Mouse (Mus musculus): ENCODE results near the gene Spg11.
"Not testable (repeated sequence)": the region's sequence is repeated elsewhere in the genome, so short reads cannot be mapped to it uniquely, and the experiment has no call there.

The Spg11 gene

DNA sequence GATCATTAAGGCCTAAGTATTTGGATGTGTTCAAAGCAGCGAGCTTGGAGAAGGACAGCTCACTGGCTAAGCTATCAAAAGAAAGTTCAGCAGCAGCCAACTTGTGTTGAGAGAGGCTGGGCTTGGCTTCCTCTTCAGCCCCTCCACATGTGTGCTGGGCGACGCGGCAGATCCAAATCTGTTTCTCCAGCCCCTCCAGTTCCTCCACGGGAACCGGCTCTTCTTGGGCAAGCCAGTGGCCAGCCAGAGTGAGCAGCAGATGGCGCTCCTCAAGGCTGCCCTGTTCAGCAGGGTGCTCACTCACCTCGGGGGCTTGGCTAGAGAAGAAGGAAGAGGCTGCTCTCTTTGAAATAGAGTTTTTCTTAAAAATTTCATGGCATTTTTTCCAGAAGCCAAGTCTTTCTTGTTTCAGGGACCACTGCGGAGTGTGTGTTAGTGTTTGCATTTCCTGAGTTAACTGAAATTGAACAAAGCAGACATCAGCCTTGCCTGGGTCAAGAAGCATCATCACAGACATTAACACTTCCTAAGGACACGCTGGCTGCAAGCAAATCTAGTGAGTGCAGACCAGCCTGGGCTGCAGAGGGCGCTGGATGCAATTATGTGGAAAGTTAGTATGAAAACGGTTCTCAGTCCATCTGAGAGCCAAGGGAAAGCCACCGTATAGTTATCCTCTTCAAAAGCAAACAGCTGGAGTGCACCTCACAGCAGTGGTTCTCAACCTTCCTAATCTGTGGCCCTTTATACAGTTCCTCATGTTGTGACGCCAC is 52.8 kb downstream of the Spg11 start:
- no peak for DNase-seq (ENCODE audit: low read depth, low spot score)

DNA sequence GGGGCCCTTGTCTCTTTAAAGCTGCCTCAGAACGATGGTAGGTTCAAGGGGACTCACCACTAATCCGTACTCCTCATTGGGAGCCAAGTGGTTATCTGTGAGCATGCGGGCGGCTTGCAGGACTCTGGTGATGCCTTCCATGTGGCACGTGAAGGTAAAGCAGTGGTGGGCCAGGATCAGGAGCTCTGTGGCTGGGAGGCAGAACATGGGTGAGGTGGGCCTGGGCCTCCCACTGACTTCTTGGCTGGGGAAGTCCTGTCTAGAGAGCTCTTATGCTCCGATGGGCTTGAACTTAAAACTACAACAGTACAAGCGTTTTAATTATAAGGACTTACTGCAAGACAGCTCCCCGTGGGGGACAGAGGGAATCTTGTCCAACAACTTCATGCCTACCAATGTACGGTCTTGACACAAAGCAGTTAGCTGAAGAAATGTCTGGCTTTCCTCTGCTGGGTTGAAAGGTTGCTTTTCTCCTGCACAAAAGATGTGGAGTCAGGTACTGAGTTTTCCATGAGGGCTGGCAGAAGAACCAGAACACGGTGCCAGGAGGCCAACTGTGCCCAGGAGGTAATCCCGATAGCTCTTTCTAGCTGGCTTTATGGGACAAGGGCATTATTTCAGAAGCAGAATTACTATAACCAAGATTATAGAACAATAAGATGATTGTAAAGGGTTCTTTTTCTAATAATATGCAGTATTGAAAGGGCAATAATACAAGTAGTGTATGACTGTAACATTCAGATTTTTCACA is 58.6 kb downstream of the Spg11 start:
- DNase-seq (ENCODE audit: low read depth, low spot score) = no peak

- no peak for DNase-seq (ENCODE audit: low read depth, low spot score)
Observed at GRCm38 (mm10) chr2:122043926-122044325, 74.3 kb downstream of the Spg11 start.

- no peak for DNase-seq (ENCODE audit: low read depth, low spot score)
Observed at GRCm38 (mm10) chr2:122036064-122036463, 82.1 kb downstream of the Spg11 start.

DNA sequence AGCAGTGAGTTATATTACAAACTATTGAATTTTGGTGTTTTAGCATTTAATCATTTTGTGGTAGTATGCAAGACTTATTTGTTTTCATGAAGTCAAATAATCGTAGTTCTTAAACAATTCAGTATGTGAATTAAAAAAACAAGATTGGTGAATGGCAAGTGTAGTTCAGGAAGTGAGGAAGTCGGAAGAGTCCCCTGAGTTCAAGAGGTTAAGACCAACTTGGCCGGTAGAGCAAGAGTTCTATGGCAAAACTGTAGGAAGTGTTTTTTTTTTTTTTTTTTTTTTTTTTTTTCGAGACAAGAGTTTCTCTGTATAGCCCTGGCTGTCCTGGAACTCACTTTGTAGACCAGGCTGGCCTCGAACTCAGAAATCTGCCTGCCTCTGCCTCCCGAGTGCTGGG is 86.2 kb downstream of the Spg11 start:
- DNase-seq (ENCODE audit: low read depth, low spot score) = no peak

GRCm38 (mm10) chr2:122028756-122029700 is 89.2 kb downstream of the Spg11 start:
- DNase-seq (ENCODE audit: low read depth, low spot score) = no peak

GRCm38 (mm10) chr2:122027862-122028755 is 90.1 kb downstream of the Spg11 start, which contains the start of gene Eif3j1:
Gene Eif3j1, plus strand, starts transcription at chr2:122028546.
- DNase-seq (ENCODE audit: low read depth, low spot score) = peak; percentile 86

DNA sequence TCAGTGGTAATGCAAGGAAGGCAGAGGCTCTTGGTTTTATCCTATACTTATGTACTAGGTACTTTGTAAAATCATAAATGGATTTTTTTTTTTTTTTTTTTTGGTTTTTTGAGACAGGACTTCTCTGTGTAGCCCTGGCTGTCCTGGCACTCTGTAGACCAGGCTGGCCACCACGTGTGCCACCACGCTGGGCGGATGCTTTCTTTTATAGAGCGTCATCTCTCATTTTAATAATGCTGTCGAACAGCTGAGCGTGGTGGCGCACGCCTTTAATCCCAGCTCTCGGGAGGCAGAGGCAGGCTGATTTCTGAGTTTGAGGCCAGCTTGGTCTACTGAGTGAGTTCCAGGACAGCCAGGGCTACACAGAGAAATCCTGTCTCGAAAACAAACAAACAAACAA is 91.1 kb downstream of the Spg11 start:
- DNase-seq (ENCODE audit: low read depth, low spot score) = not testable (repeated sequence)

DNA sequence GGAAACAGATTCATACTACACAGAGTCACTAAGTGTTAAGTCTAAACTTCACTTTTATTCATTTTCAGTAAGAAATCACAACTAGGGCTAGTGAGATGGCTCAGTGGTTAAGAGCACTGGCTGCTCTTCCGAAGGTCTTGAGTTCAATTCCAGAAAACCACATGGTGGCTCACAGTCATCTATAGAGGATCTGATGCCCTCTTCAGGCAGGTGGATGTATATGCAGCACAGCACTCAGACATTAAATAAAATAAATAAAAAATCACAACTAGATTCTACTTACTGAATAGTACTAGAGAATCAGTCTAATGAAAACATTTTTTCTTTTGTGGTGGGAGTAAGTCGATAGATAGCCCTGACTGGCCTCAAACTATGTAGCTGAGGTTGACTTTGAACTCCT is 95.9 kb downstream of the Spg11 start:
- DNase-seq (ENCODE audit: low read depth, low spot score) = no peak

DNA sequence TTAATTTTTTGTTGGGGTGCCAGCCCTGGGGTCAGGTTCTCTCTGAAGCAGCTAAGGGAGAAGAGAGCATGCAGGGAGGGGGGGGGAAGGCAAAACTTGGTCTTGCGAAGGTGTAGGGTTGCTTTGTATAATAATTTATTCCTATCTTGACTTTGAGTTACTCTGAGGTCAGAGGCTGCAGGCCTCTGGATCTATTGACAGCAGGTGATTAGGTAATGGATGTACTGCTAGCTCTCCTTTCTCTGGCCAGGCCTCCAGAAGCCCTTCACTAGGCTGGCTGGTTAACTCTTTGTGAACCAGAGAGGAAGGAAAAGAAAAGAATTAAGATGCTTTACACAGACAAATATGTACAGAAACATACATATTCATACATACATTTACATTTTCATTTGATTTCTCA is 99.5 kb downstream of the Spg11 start:
- DNase-seq (ENCODE audit: low read depth, low spot score) = no peak

DNA sequence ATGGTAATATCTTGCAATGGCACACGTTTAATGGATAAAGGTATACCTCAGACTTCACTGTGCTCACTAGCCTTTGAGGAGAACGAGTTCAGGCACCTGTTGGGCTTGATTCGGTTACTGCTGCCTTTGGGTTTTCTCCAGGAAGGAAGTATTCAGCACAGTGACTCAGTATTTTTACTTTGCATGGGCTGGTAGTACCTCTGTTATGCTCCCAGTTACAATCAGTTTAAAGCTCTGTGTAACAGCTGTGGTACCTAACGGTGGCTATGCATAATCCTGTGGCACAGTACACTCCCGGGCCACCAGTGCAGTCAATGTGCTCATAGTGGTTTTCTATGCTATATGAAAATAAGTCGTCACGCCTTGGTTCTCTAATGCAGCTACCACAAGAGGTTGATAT is 106.7 kb downstream of the Spg11 start:
- DNase-seq (ENCODE audit: low read depth, low spot score) = no peak

DNA sequence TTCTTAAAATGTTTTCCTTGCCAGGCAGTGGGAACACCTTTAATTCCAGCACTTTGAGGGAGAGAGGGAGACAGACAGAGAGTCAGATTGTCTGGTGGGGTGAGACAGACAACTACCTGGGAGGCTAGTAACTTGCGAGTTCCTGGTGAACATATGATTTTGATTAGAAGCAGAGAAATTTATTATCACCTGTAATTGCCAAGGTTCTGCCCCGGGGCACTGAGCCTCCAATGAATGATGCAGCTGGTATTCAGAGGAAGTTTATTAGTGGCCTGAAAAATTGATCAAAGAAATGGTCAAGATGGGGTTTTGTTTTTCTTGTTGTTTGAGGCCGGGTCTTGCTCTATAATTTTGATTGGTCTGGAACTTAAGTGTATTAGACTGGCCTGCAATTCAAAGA is 109.4 kb downstream of the Spg11 start:
- DNase-seq (ENCODE audit: low read depth, low spot score) = no peak
